In genomic region chr5:147444298-147444697, GRCm38 (mm10) we compare ENCODE assay signal across 1 mouse cellular context.
TF ChIP-seq lines count a peak whose summit lies in the region.

No protein-coding gene starts in this region.

TF ChIP-seq in MEL, 35 proteins besides CTCF, POLR2A, EP300 and RAD21 (continued from another document):
- TF ChIP-seq MYB (IDR thresholded peaks at IDR 0.05; ENCODE audit: low read depth, low read length) (0 out of 2 replicates have a peak, but pooled peaks have one; percentile 12), HCFC1 (IDR thresholded peaks at IDR 0.05; ENCODE audit: low read depth, low read length) (no peak), NRF1 (IDR thresholded peaks at IDR 0.05; ENCODE audit: insufficient read depth, low read depth, low read length, poor library complexity, severe bottlenecking) (no peak), BHLHE40 (IDR thresholded peaks at IDR 0.05; ENCODE audit: borderline replicate concordance, low read depth, low read length) (0 out of 2 replicates have a peak, but pooled peaks have one; percentile 16), TAL1 (IDR thresholded peaks at IDR 0.05; ENCODE audit: low read length) (no peak), ETS1 (IDR thresholded peaks at IDR 0.05; ENCODE audit: low read depth, low read length) (peak; percentile 27; the same call in 1 of the 2 replicates), GATA1 (IDR thresholded peaks at IDR 0.05; ENCODE audit: low read depth, low read length) (peak; percentile 57; the same call in 1 of the 2 replicates), MAFK (IDR thresholded peaks at IDR 0.05; ENCODE audit: borderline replicate concordance, low read depth, low read length) (0 out of 2 replicates have a peak, but pooled peaks have one; percentile 30), RCOR1 (IDR thresholded peaks at IDR 0.05; ENCODE audit: low read depth, low read length) (no peak)
